Mouse (Mus musculus): ENCODE data around the gene Pkmyt1.
"Not testable (repeated sequence)": the region's sequence is repeated elsewhere in the genome, so short reads cannot be mapped to it uniquely, and the experiment has no call there.

Pkmyt1 gene

DNA sequence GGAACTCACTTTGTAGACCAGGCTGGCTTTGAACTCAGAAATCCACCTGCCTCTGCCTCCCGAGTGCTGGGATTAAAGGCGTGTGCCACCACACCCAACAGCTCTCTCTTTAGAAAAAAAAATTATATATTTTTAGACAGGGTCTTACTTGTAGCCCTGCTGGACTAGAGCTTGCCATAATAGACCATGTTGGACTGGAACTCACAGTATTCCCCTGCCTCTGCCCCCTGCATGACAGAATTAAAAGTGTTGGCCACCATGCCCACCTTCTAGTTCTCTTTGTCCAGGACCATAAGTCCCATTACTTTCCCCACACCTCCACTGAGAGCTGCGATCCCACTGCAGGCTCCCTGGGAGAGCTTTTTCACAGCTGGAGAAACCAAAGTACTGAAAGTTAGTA is 21.3 kb downstream of the Pkmyt1 start:
- no peak for DNase-seq (ENCODE audit: low read depth)

- no peak for DNase-seq (ENCODE audit: low read depth)
These were observed 21.9 kb downstream of the Pkmyt1 start for GRCm38 (mm10) chr17:23748026-23748425.

DNA sequence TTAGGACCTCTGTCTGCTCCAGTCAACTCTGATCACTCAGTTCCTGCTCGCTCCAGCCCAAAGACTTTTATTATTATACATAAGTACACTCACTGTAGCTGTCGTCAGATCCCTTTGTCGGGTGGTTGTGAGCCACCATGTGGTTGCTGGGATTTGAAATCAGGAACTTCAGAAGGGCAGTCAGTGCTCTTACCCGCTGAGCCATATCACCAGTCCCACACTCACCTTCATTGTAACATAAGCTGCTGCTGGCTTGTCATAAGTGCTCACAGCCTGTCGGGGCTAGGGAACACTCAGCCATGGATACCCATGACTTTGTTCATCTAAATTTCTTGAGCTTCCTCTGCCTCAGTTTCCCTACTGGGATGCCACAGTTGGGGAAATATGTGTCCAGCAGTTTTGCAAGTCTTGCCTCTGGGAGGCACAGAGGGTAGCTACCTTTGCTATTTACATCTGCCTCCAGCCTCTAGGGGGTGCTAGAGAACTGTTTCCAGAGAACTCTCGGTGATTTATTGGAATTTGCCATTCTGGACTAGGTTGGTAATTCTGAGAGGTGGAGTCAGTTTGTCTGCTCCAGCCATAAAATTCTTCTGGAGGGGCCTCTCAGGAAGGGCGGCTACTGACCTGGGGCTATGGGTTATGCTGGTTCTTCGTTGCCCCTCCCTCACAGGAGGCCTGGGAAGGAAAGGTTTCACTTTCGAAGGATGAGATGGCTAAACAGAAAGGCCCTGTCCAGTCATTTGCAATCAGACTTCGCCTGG is 22.7 kb downstream of the Pkmyt1 start:
- DNase-seq (ENCODE audit: low read depth), result peak; percentile 85

- DNase-seq (ENCODE audit: low read depth), result no peak
These were observed 23.5 kb downstream of the Pkmyt1 start for GRCm38 (mm10) chr17:23749400-23750191.

- no peak for DNase-seq (ENCODE audit: low read depth)
These were observed 29.6 kb downstream of the Pkmyt1 start for GRCm38 (mm10) chr17:23755689-23756088.

GRCm38 (mm10) chr17:23757581-23757980 is 31.4 kb downstream of the Pkmyt1 start:
- DNase-seq (ENCODE audit: low read depth), result no peak

DNA sequence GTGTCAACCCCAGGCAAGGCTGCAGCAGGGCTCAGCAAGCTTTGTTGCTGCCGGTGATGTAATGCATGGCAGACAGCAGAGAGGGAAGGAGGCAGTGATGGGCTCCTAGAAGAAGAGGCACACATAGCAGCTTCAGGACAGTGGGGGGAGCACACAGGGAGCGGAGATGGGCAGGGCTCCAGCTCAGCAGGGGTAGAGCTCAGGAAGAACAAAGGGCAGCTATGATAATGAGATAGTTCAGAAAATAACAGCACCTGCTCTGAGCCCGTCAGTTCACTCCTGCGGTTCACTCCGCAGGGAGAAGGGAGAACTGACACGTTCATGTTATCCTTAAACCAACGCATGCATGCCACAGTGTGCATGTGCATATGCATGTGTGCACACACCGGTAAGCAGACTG is 32.7 kb downstream of the Pkmyt1 start:
- no peak for DNase-seq (ENCODE audit: low read depth)

DNA sequence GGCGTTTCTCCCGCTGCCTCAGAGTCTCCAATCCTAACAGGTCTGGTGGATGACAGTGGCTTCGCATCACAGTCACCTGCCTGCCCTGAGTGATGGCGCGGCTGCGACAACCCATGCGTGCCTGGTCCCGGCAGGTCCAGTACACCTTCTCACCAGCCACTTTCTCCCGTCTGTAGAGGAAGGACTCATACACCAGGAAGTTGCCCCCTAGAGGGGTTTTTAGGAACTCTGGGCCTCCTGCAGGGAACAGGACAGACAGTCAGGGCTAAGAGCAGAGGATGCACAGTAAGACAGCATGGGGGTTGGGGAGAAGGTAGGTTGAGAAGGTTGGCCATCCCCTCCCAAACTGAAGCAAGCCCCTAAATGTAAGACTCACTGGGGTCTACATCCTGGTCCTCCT is 34.1 kb downstream of the Pkmyt1 start:
- no peak for DNase-seq (ENCODE audit: low read depth)

DNA sequence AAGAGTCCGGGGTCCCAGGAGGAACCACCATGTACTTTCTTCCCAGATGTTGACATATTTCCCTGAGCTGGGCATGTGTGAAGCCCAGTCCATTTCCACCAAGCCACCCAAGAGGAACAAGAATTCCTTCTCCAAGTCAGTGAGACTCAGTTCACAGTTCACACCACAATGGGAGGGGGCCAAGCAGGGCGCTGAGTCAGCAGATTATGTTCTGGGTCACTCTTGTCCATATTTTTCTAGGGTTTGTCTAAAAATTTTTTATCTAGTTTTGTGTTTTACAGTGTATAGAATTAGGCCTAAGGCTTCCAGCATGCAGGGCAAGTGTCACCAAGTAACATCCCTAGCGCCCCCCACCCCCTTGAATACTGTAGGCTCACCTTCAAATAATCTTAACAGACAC is 35.0 kb downstream of the Pkmyt1 start:
- no peak for DNase-seq (ENCODE audit: low read depth)

DNA sequence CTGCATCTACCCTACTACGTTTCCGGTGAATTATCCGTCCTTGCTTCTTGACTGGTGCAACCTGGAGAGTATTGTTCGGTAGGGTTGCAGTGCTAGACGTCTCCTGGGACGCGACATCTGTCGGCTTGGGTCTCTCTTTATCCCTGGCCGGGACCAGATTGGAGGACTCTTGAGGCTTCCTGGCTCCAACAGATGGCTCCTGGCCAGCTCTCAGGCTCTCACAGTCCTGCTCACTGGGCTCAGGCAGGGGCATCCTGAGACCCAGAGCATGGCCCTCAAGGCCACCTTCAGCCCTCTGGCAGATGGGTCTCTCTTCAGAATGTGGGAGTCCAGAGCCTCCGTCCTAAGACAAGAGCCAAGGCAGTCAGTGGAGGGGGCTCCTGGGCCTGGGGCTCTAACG is 36.8 kb downstream of the Pkmyt1 start:
- no peak for DNase-seq (ENCODE audit: low read depth)

GRCm38 (mm10) chr17:23770493-23770892 is 44.4 kb downstream of the Pkmyt1 start:
- DNase-seq (ENCODE audit: low read depth), result no peak

GRCm38 (mm10) chr17:23770896-23771283 is 44.8 kb downstream of the Pkmyt1 start:
- no peak for DNase-seq (ENCODE audit: low read depth)

- peak; percentile 95 for DNase-seq (ENCODE audit: low read depth)
These were observed 45.4 kb downstream of the Pkmyt1 start, which contains the start of gene Flywch1 for GRCm38 (mm10) chr17:23771284-23772218. TSS of gene Flywch1 (minus strand) at chr17:23771602.

GRCm38 (mm10) chr17:23772219-23772556 is 46.1 kb downstream of the Pkmyt1 start:
- DNase-seq (ENCODE audit: low read depth), result not testable (repeated sequence)

DNA sequence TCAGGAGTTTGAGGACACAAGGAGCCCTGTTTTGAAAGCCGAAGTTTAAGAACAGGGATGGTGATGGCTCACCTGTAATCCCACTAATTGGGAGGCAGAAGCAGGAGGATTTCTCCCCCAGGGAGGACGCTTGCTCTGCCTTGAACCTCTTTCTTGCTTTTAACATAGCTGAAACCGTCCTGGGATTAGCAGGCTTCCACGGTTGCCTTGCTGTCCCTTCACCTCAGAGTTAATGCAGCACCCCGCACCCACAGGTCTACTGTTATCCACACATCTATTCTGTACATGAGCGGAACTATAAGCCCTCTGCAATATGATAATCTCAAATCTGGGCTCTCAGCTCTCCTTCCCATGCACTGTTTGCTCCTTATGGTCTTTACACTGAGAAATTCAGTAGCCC is 47.5 kb downstream of the Pkmyt1 start:
- no peak for DNase-seq (ENCODE audit: low read depth)

DNA sequence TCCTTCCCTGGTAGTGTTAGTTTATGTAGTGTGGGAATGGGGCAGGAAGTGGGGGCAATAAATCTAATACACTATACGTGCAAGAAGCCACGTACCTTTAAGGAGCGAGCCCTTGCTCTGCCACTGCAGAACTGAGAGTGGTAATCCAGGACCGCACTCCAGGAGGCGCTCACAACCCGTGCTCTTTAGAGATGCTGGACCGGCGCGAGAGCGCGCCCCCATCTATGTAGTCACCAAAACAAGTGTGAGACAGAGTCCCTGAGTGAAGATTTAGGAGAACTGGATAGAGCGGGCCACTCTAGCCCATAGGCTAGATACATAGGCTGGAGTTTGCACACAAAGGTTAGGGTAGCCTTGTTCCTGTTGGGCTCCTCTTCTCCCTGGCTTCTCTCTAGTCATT is 48.0 kb downstream of the Pkmyt1 start:
- DNase-seq (ENCODE audit: low read depth), result no peak

DNA sequence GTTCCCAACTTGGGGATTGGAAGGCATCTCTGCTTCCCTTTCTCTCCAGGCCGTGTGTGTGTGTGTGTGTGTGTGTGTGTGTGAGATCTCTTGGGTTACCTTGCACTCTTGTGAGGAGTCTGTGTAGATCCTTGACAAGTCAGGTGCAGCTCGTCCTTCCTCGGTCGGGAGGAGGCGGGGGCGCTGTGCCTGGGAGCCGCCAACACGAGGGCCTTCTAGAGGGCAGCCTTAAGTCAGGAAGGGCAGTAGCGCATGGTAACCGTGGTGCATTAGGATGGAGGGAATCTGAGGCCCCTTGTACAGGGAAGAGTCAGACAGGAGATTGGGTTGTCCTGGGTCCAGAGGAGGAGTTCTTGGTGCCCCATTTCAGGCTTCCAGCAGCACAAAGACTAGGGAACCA is 50.1 kb downstream of the Pkmyt1 start:
- no peak for DNase-seq (ENCODE audit: low read depth)

GRCm38 (mm10) chr17:23777141-23777540 is 51.0 kb downstream of the Pkmyt1 start:
- no peak for DNase-seq (ENCODE audit: low read depth)

GRCm38 (mm10) chr17:23778447-23778846 is 52.3 kb downstream of the Pkmyt1 start:
- DNase-seq (ENCODE audit: low read depth), result no peak

DNA sequence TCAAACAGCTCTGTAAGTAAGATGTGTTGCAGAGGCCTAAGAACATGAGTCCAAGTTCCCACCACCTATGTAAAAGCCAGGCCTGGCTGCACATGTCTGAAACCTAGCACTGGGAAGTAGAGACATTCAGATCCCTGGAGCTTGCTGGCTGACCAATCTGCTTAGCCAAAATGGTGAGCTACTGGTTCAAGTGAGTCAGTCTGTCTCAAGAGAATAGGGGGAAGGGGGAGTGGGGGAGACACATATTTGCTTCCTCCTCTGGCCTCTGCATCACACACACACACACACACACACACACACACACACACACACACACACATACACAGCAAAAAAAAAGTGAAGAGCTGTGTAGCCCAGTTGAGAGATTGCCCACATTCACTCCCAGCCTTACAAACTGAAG is 57.2 kb downstream of the Pkmyt1 start:
- no peak for DNase-seq (ENCODE audit: low read depth)

DNA sequence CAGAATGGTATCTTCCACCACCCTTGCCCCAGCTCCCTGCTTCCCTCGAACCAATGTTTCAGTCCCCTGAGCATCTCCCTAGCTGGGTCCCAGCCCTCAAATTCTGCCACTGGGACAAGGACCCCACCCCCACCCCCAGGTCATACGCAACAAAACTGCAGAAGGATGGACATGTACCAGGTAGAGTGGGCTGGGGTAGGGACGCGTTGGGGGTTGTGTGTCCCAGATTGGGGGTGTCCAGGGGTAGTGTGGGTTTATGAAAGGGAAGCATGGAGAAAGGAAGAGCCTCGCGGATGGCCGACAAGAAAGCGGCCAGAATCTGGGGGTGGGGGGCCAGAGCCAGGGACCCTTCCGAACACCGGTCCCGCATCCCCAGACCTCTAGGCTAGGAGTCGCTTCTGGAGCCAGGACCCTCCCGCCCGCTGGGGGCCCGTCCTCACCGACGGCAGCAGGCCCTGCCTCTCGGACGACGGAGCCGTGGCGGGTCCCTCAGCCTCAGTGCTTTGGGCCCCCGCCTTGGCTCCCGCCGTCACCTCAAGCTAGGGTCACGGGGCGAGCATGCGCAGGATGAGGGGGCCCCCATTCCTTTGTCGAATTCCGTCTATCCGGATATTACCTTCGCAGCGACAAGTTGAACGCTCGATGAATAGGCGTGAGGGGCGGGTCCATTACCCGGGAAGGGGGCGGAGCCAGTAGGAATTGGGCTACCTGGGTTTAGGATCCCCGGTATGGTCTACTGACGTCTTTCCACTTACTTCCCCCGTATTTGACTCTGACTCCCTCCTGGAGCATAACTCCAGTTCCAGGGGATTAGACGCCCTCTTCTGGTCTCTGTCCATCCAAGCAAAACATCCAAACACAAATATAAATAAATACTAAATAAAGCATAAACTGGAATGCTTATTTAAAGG is 59.7 kb downstream of the Pkmyt1 start, which contains the start of gene Flywch2:
Flywch2 (minus strand) TSS at position 521 of the 911 bp plus-strand sequence.
- peak; percentile 75 for DNase-seq (ENCODE audit: low read depth)
